ENCODE assay signal across 17 mouse cellular contexts in genomic region chr3:127019728-127020127, GRCm38 (mm10).
DNase-seq lines count a peak whose midpoint lies in the region; ATAC-seq and TF ChIP-seq lines count a peak whose summit lies in the region.
"Had no signal": no experiment of that assay in that cellular context is flagged by ENCODE, and none has a peak within 500 bp of the region (broad histone marks: within the 10 kb centered on the region; RNA-seq: fewer than 3 reads in every experiment).

No protein-coding gene starts in this region.

- peak overlapping the region; percentile 68 for H3K27ac ChIP-seq in gastrocnemius, adult 2 months
- 0 out of 2 replicates have a peak overlapping the region, but pooled peaks have one; percentile 6 for H3K27ac ChIP-seq in midbrain, embryonic 10.5 days (replicated peaks)
- no peak overlapping the region for H3K27ac ChIP-seq in midbrain, embryonic 14.5 days (replicated peaks; ENCODE audit: low read depth, low read length)
- peak overlapping the region; percentile 85; the same call in 1 of the 2 replicates for H3K27ac ChIP-seq in limb, embryonic 13.5 days
- H3K27ac ChIP-seq: liver, embryonic 12.5 days had no signal

- H3K9ac ChIP-seq in midbrain, embryonic 14.5 days (replicated peaks; ENCODE audit: low read length): no peak overlapping the region
- H3K9ac ChIP-seq in limb, embryonic 13.5 days: no peak overlapping the region
- H3K9ac ChIP-seq: liver, embryonic 12.5 days had no signal

- TF ChIP-seq CTCF in gastrocnemius, adult 2 months (IDR thresholded peaks at IDR 0.05): no peak

- no peaks in the 10 kb centered on the region for H3K27me3 ChIP-seq in midbrain, embryonic 10.5 days (ENCODE audit: low read depth, poor library complexity, severe bottlenecking)
- no peaks in the 10 kb centered on the region for H3K27me3 ChIP-seq in midbrain, embryonic 14.5 days (ENCODE audit: control insufficient read depth, insufficient read depth, low read length)
- no peaks in the 10 kb centered on the region for H3K27me3 ChIP-seq in limb, embryonic 13.5 days
- H3K27me3 ChIP-seq: liver, embryonic 12.5 days had no signal

- H3K4me1 ChIP-seq in midbrain, embryonic 10.5 days: peaks cover 5% of the 10 kb centered on the region
- no peaks in the 10 kb centered on the region for H3K4me1 ChIP-seq in midbrain, embryonic 14.5 days (ENCODE audit: control insufficient read depth, insufficient read depth, low read length)
- peaks cover 12% of the 10 kb centered on the region for H3K4me1 ChIP-seq in limb, embryonic 13.5 days
- H3K4me1 ChIP-seq: liver, embryonic 12.5 days had no signal

- H3K4me2 ChIP-seq in midbrain, embryonic 14.5 days (ENCODE audit: low read length): no peak overlapping the region
- H3K4me2 ChIP-seq in limb, embryonic 13.5 days (replicated peaks): no peak overlapping the region
- H3K4me2 ChIP-seq: liver, embryonic 12.5 days; midbrain, embryonic 11.5 days had no signal

- DNase-seq in gastrocnemius, adult 2 months: no peak
- DNase-seq in gastrocnemius, postnatal 25 days: no peak
- no peak for DNase-seq in midbrain, embryonic 10.5 days (ENCODE audit: low spot score)
- DNase-seq in midbrain, embryonic 14.5 days: no peak
- DNase-seq in T-cell, adult 2 months (ENCODE audit: low spot score): no peak
- no peak for DNase-seq in ovary, postnatal 14 days (ENCODE audit: low spot score)
- DNase-seq in adrenal gland, adult 2 months: no peak
- DNase-seq: adrenal gland, postnatal 25 days; kidney, postnatal 14 days; layer of hippocampus, postnatal 36 days; right cerebral cortex, postnatal 25 days; thymus, postnatal 25 days had no signal

- ATAC-seq in midbrain, embryonic 14.5 days (ENCODE audit: low FRiP score, low TSS enrichment): no peak
- ATAC-seq in limb, embryonic 13.5 days (ENCODE audit: low FRiP score, low read depth): peak; percentile 71
- ATAC-seq: inflammation-experienced regulatory T-cells, adult 6 months; liver, embryonic 12.5 days had no signal

- H3K36me3 ChIP-seq in midbrain, embryonic 10.5 days: peaks cover 16% of the 10 kb centered on the region
- peaks cover 53% of the 10 kb centered on the region for H3K36me3 ChIP-seq in midbrain, embryonic 14.5 days (ENCODE audit: control insufficient read depth, insufficient read depth, low read length)
- H3K36me3 ChIP-seq in limb, embryonic 13.5 days: peaks cover 9% of the 10 kb centered on the region; the same call in 1 of the 2 replicates
- H3K36me3 ChIP-seq: liver, embryonic 12.5 days had no signal

- WGBS in midbrain, embryonic 10.5 days: 81% methylated on average over 3 of the region's 3 CpGs
- WGBS in midbrain, embryonic 14.5 days: 85% methylated on average over 3 of the region's 3 CpGs
- 53% methylated on average over 3 of the region's 3 CpGs for WGBS in limb, embryonic 13.5 days

- no peaks in the 10 kb centered on the region for H3K9me3 ChIP-seq in midbrain, embryonic 10.5 days (replicated peaks)
- H3K9me3 ChIP-seq in midbrain, embryonic 14.5 days (ENCODE audit: control insufficient read depth, low read length): no peaks in the 10 kb centered on the region
- H3K9me3 ChIP-seq in limb, embryonic 13.5 days: no peaks in the 10 kb centered on the region
- H3K9me3 ChIP-seq: liver, embryonic 12.5 days had no signal

- no peak overlapping the region for H3K4me3 ChIP-seq in gastrocnemius, adult 2 months
- H3K4me3 ChIP-seq in midbrain, embryonic 10.5 days: no peak overlapping the region
- no peak overlapping the region for H3K4me3 ChIP-seq in midbrain, embryonic 14.5 days (replicated peaks; ENCODE audit: low read depth, low read length)
- H3K4me3 ChIP-seq in limb, embryonic 13.5 days: no peak overlapping the region
- H3K4me3 ChIP-seq: liver, embryonic 12.5 days; myocyte had no signal

- intact Hi-C loops in gastrocnemius, adult 2 months (cut with DNase I): no loop called here
